ENCODE assay signal across 8 mouse cellular contexts in genomic region chr14:57890011-57890842, GRCm38 (mm10). TPM values are rescaled to one million over a fixed set of nuclear protein-coding genes. Genes with fewer than 3 reads are reported as not detected.
DNase-seq lines count a peak whose midpoint lies in the region; ATAC-seq lines count a peak whose summit lies in the region.

TSS of gene Zdhhc20 (minus strand) at chr14:57890276.

- H3K9me3 ChIP-seq in hindbrain, embryonic 10.5 days, result no peaks in the 10 kb centered on the region

- no peaks in the 10 kb centered on the region for H3K27me3 ChIP-seq in hindbrain, embryonic 10.5 days (ENCODE audit: insufficient read depth, poor library complexity, severe bottlenecking)

- H3K27ac ChIP-seq in hindbrain, embryonic 10.5 days, result peak within 1 kb of the TSS; percentile 97

- WGBS in hindbrain, embryonic 10.5 days, result 3% methylated on average over 65 of the region's 65 CpGs

- peaks cover 9% of the 10 kb centered on the region; the same call in 1 of the 2 replicates for H3K36me3 ChIP-seq in hindbrain, embryonic 10.5 days

- DNase-seq in MEL-GATA-1-ER (ENCODE audit: extremely low read depth, low read depth), result peak; percentile 57
- DNase-seq in cerebellum, adult 8-10 months, result peak; percentile 98
- DNase-seq in hindbrain, embryonic 10.5 days (ENCODE audit: low spot score), result peak; percentile 97
- DNase-seq in layer of hippocampus, postnatal 10 days (ENCODE audit: low spot score in 2 of 2), result peak; percentile 95 to 97
- DNase-seq in lung, postnatal 10 days, result peak; percentile 98
- peak; percentile 96 for DNase-seq in ovary, postnatal 36 days (ENCODE audit: low spot score)
- peak; percentile 96 for DNase-seq in thymus, postnatal 25 days

- peak within 1 kb of the TSS; percentile 98 for H3K4me3 ChIP-seq in hindbrain, embryonic 10.5 days

- H3K4me1 ChIP-seq in hindbrain, embryonic 10.5 days (replicated peaks), result peaks cover 14% of the 10 kb centered on the region; the same call in 1 of the 2 replicates

- ATAC-seq in frontal cortex, adult (ENCODE audit: low TSS enrichment), result peak; percentile 93

RNA-seq across cellular contexts. Expression of gene Zdhhc20, which starts in this region (rescaled TPM):
- polyA plus RNA-seq in hindbrain, embryonic 10.5 days (2016; fragmentation: Nextera tagmentation; extraction: Ambion mirVana), result 43.9 and 49.0 TPM in 2 replicates
- total RNA-seq in layer of hippocampus, postnatal 10 days (2021), result 10 to 100 TPM; 29.2 to 31.3 TPM

Comparison
In these comparisons a context has a peak if more than half of its experiments do, and no peak if none do; other contexts are left out.
1. Peak in every context shown above with its lines: DNase-seq, ATAC-seq, H3K4me3 ChIP-seq and H3K27ac ChIP-seq.